Mouse (Mus musculus) E14TG2a.4 (cell line): Measurements from ENCODE around the gene Neurod6.
"Not testable (repeated sequence)": the region's sequence is repeated elsewhere in the genome, so short reads cannot be mapped to it uniquely, and the experiment has no call there.

Experiments
- H3K27me3 ChIP-seq: 2 replicates; pipeline ENCODE4 v1.6.1; 2014; ENCODE audit warnings: low read length, control low read depth; ENCODE audit not compliant: insufficient read depth
- H3K36me3 ChIP-seq: 2 replicates; pipeline ENCODE4 v1.6.1; 2014; ENCODE audit warnings: low read length, control low read depth; ENCODE audit not compliant: insufficient read depth
- H3K4me1 ChIP-seq: replicated peaks from 2 replicates; pipeline ENCODE4 v1.6.1; 2014; ENCODE audit warnings: low read depth, low read length, control low read depth
- H3K4me3 ChIP-seq: replicated peaks from 2 replicates; pipeline ENCODE4 v1.5.1; 2014; ENCODE audit warnings: mild to moderate bottlenecking, low read length
- H3K9me3 ChIP-seq: 2 replicates; pipeline ENCODE4 v1.6.1; 2014; ENCODE audit warnings: low read length, control low read depth
- CTCF ChIP-seq: conservative IDR thresholded peaks from 2 replicates; pipeline ENCODE4 v1.5.1; 2014; ENCODE audit warnings: low read length
- NANOG ChIP-seq: IDR thresholded peaks from 2 replicates; pipeline ENCODE4 v1.6.1; 2014; ENCODE audit warnings: borderline replicate concordance, low read length, mixed read lengths
- POU5F1 ChIP-seq: IDR thresholded peaks from 2 replicates; pipeline ENCODE4 v1.6.1; 2014; ENCODE audit warnings: low read length, borderline replicate concordance

Gene Neurod6

DNA sequence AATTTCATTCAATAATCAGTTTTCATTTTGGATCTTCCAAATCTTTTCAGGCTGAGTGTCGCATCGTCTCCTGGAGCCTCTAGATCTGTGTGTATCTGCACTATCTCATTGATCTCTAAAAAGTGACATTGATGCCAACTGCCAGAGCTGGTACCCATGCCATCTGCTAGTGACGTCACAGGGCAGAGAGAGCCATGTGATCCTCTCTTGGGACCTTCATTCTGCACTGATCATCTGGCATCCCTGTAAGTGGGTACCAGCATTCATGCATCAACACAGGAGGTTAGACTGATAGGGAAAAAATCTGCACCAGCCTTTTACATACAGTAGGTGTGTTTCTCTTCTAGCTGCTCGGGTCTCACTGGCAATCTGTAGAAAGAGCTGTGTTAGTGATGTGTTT is at the start of gene Neurod6:
TSS of gene Neurod6 (minus strand) at position 290 of the 400 bp plus-strand sequence.
- H3K36me3 ChIP-seq: no peaks in the 10 kb centered on the region
- H3K9me3 ChIP-seq: no peaks in the 10 kb centered on the region
- no peak within 1 kb of the TSS for H3K4me3 ChIP-seq
- peaks cover 6% of the 10 kb centered on the region for H3K4me1 ChIP-seq
- TF ChIP-seq NANOG (no peak), CTCF (no peak), POU5F1 (no peak)
- H3K27me3 ChIP-seq: peaks cover 17% of the 10 kb centered on the region

DNA sequence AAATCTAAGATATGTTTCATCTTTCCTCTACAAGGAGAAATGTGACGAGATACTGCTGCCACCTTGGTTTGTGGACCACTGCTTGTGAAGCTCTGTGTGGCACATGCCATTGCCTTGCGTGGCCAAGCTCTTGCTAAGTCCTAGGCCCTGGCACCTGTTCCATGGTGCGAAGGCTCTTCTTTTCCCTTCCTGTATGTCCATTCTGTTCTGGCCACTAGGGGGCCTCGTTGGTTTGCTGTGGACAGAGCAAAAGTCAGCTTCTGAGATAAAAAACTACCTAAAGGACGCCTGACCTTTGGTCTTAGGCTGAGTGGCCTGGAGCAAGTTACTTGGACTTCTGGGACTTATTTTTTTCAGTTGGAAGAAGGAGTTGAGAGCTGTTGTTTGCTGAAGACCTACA is 36.1 kb upstream of the Neurod6 start:
- no peak overlapping the region for H3K4me3 ChIP-seq
- H3K9me3 ChIP-seq: no peaks in the 10 kb centered on the region
- peaks cover 3% of the 10 kb centered on the region; the same call in 1 of the 2 replicates for H3K27me3 ChIP-seq
- H3K36me3 ChIP-seq: no peaks in the 10 kb centered on the region
- no peaks in the 10 kb centered on the region for H3K4me1 ChIP-seq
- TF ChIP-seq CTCF (peak; percentile 64), POU5F1 (no peak)

DNA sequence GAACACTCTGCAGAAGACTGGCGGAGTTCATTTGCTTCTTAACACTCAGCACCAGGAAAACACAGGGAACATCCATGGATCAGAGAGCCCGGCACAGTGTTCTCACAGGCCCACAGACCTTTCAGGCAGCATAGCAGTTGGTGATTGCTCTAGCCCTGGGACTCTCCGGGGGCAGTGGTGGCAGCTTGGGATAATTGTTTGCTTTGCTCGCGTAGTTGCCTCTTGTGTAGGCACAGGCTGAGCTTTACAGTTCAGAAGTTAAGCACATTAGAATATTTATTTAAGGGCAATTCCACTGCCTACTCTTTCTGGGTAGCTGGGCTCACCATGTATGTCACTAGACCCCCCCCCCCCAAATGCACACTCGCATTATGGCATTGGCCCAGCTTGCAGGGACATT is 34.4 kb upstream of the Neurod6 start:
- Histone ChIP-seq H3K36me3 (no peaks in the 10 kb centered on the region), H3K4me3 (no peak overlapping the region), H3K9me3 (no peaks in the 10 kb centered on the region), H3K27me3 (peaks cover 3% of the 10 kb centered on the region; the same call in 1 of the 2 replicates), H3K4me1 (no peaks in the 10 kb centered on the region)
- no peak for TF ChIP-seq POU5F1

DNA sequence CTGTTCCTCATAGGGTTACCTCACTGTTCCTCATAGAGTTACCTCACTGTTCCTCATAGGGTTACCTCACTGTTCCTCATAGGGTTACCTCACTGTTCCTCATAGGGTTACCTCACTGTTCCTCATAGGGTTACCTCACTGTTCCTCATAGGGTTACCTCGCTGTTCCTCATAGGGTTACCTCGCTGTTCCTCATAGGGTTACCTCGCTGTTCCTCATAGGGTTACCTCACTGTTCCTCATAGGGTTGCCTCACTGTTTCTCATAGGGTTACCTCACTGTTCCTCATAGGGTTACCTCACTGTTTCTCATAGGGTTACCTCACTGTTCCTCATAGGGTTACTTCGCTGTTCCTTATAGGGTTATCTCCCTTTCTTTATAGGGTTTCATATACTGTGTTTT is 29.9 kb upstream of the Neurod6 start:
- H3K4me3 ChIP-seq, H3K4me1 ChIP-seq, H3K36me3 ChIP-seq: not testable (repeated sequence)

DNA sequence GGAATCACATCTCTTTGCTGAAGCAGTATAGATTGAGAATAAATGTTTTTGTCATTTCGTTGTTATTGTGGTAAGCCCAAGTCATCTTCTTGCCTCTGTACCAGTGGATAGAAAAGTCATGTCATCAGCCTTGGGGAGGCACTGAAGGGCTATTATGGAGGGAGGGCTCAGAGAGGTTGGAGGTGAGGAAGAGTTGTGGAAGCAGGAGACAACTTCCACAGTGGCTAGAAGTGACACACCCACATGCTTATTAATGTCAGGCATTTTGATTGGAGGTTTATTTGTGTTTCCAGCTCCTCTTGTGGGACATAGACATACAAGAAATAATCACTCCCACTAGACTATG is 23.7 kb upstream of the Neurod6 start:
- H3K4me1 ChIP-seq: no peaks in the 10 kb centered on the region
- TF ChIP-seq CTCF: no peak
- TF ChIP-seq POU5F1: no peak
- no peak for TF ChIP-seq NANOG
- H3K36me3 ChIP-seq: no peaks in the 10 kb centered on the region
- H3K9me3 ChIP-seq: no peaks in the 10 kb centered on the region
- no peaks in the 10 kb centered on the region for H3K27me3 ChIP-seq
- H3K4me3 ChIP-seq: no peak overlapping the region

More for the DNA sequence above, 29.9 kb upstream of the Neurod6 start:
- H3K9me3 ChIP-seq, H3K27me3 ChIP-seq: not testable (repeated sequence)

DNA sequence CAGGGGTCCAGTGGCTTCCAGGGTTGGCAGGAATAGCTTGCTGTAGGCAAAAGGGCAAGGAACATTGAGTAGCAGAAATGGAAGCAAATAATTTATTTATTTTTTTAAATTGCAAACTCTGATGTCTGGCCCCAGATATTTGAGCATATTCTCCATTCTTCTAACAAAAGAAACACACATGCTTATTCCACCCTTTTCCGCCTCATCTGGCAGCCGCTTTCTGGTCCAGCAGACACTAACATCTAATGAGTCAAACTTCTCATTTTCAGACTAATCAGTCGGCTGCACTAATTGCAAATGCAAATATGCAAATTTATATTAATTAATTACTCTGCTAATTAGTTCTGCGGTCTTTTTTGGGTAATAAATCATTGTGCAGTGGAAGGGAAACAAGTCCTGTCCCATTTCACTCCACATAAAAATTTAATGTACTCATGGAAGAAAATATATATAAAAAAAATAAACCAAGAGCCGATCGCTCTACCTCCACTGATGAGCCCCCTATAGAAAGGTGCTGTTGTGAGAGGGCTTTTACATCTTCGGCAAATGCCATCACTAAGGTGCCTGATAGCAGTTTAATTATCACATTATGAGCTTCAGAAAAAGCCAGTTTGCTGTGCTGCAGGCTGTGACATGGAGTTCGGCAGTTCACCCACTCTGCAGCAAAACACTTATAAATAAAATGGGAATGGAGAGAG is 23.1 kb upstream of the Neurod6 start:
- no peaks in the 10 kb centered on the region for H3K36me3 ChIP-seq
- H3K9me3 ChIP-seq: no peaks in the 10 kb centered on the region
- no peak for TF ChIP-seq POU5F1
- no peak for TF ChIP-seq NANOG
- TF ChIP-seq CTCF: no peak
- no peaks in the 10 kb centered on the region for H3K4me1 ChIP-seq
- no peaks in the 10 kb centered on the region for H3K27me3 ChIP-seq
- H3K4me3 ChIP-seq: no peak overlapping the region

DNA sequence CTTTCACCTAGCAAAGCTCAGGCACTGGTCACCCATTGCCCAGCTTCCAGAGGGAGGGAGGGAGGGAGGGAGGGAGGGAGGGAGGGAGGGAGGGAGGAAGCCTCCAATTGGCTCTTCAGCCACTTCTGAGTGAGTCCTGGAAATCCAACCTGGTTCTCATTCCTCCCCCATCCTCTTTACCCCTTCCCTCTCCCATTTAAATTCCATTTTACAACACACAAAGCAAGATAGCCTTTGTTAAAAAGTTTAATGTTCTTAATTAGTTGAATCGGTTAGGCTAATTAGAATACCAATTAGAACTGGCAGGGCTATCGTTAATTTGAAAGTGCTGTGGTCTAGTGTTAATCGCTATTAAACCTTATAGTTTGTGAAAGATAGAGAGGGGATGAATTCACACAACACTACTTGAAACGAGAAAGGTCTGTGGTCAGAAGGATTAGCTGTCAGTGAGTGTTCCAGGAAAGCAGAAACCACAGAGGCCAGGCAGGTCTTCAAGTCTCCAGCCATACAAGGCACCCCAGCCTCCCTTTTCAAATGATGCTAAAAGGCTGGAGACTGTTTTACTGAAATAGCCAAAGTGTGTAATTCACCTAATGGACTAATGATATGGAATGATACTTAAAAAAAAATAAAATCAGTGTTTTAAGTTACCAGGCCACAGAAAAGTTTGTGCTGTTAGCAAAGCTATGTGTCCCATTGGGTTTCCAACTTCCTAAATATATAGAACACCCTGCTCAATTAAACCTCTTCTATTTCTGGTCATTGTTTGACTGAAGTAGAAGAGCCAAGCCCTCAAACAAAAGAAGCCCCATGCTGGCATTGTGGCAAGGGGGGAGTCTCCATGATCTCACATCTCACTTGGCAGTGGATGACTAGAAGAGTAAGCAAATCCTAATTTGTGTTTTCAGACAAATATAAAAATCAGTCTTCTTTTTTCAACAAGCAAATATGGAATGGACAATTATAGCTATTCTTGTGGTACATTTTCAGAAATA is 19.6 kb upstream of the Neurod6 start:
- Histone ChIP-seq H3K36me3 (no peaks in the 10 kb centered on the region), H3K27me3 (no peaks in the 10 kb centered on the region), H3K9me3 (no peaks in the 10 kb centered on the region), H3K4me1 (no peaks in the 10 kb centered on the region), H3K4me3 (no peak overlapping the region)
- no peak for TF ChIP-seq POU5F1
- TF ChIP-seq NANOG: no peak
- TF ChIP-seq CTCF: no peak

DNA sequence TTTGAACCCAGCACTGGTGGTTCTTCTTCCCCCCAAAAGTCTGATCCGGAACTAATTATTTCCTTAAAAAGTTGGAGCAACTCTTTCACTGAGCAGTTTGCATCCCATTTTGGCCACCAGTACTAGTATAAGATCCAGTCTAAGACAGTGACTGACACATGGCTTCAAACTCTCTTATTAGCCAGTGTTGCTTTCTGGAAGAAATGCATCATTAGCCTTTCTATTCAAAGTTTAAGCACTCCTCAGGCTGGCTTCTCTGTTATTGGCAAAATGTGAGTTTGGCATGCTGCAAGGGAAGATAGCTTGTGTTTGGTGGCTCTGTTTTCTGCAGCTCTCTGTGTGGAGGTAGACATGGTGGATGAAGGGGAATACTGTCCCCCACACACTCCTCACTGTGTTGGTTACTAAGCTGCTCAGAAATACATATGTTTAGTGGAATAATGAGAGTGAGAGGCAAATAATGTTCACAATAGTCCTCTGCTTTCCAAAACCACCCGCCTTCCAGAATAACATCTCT is 9.0 kb upstream of the Neurod6 start:
- no peaks in the 10 kb centered on the region for H3K4me1 ChIP-seq
- H3K36me3 ChIP-seq: no peaks in the 10 kb centered on the region
- TF ChIP-seq NANOG (no peak), POU5F1 (no peak), CTCF (no peak)
- no peak overlapping the region for H3K4me3 ChIP-seq
- H3K27me3 ChIP-seq: no peaks in the 10 kb centered on the region
- H3K9me3 ChIP-seq: no peaks in the 10 kb centered on the region

DNA sequence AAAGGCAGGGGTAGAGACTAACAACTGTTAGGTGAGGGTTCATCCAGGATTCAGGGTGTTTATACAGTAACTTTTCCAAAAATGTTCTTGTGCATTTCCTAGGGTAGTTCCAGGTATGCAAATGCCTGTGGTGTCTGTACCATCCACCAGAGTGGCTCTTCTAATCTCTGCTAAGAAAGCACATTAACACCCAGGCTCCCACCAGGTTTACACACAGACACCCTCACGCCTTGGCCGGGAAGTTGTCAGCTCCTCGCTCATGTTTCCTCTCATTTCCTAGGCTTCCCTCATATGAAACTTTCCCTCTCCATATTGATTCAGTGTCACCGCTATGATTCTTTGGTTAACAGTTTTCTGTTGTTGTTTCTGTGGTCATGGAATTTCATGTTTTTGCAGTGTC is 2.4 kb upstream of the Neurod6 start:
- TF ChIP-seq POU5F1 (no peak), NANOG (no peak), CTCF (no peak)
- Histone ChIP-seq H3K9me3 (no peaks in the 10 kb centered on the region), H3K36me3 (no peaks in the 10 kb centered on the region), H3K4me3 (no peak overlapping the region), H3K4me1 (peaks cover 6% of the 10 kb centered on the region; the same call in 1 of the 2 replicates), H3K27me3 (0 out of 2 replicates have a peak, but pooled peaks cover 5% of the 10 kb centered on the region)
